ENCODE assay signal across 7 mouse cellular contexts in the genomic region with DNA sequence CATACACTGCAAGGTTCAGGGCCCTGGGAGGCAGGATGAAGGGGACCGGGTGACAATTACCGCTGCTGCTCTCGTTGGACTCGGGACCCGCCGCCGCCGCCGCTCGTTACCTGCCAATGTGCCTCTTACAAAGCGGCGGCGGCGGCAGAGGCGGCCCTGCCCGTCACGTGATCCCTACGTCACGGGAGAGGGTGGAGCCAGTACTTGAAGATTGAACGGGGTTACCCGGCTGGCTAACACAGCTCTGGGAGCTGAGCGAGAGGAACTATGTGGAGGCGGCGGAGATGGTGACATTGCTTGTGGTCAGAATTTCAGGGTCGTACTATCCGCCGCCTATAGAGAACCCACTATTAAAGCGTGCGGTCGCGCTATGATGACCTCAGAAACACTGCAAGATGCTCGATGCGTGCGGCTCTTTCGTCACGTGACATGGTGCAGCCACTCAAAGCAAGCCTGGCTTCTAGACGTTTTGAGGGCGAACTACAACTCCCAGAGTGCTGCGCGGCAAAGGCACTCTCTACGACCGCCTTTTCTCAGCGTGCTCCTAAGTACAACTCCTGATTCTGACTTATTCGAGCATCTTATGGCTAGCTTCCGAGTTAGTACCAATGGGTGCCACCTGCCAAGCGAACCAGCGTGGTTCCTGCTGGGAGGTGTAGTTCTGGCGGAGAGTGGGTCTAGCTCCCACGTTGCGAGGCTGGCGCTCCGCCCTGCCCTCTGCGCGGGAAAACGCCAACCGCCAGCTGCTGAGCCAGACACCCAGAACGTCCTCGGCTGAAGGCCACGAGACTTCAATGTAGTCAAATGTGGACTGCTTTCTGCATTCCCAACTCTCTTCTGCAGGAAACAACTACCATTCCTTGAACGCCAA. TPM values are rescaled to one million over a fixed set of nuclear protein-coding genes. Genes with fewer than 3 reads are reported as not detected.
DNase-seq lines count a peak whose midpoint lies in the region; ATAC-seq lines count a peak whose summit lies in the region.

TSS of gene Ubap2 (minus strand) at position 165 of the 871 bp plus-strand sequence.

- peak within 1 kb of the TSS; percentile 69 for H3K4me3 ChIP-seq in embryonic facial prominence, embryonic 12.5 days
- H3K4me3 ChIP-seq in limb, embryonic 11.5 days (ENCODE audit: low read depth, low read length) = peak within 1 kb of the TSS; percentile 74
- peak within 1 kb of the TSS; percentile 85 for H3K4me3 ChIP-seq in midbrain, embryonic 14.5 days (replicated peaks; ENCODE audit: low read depth, low read length)

- no peaks in the 10 kb centered on the region for H3K9me3 ChIP-seq in embryonic facial prominence, embryonic 12.5 days
- no peaks in the 10 kb centered on the region for H3K9me3 ChIP-seq in limb, embryonic 11.5 days (ENCODE audit: control insufficient read depth, low read length)
- no peaks in the 10 kb centered on the region for H3K9me3 ChIP-seq in midbrain, embryonic 14.5 days (ENCODE audit: control insufficient read depth, low read length)

- WGBS in embryonic facial prominence, embryonic 12.5 days = under 1% methylated on average over 60 of the region's 60 CpGs
- WGBS in limb, embryonic 11.5 days = under 1% methylated on average over 60 of the region's 60 CpGs
- under 1% methylated on average over 60 of the region's 60 CpGs for WGBS in midbrain, embryonic 14.5 days

- H3K4me1 ChIP-seq in embryonic facial prominence, embryonic 12.5 days = peaks cover 23% of the 10 kb centered on the region
- peaks cover 9% of the 10 kb centered on the region for H3K4me1 ChIP-seq in limb, embryonic 11.5 days (ENCODE audit: control insufficient read depth, insufficient read depth, low read length)
- H3K4me1 ChIP-seq in midbrain, embryonic 14.5 days (ENCODE audit: control insufficient read depth, insufficient read depth, low read length) = peaks cover 21% of the 10 kb centered on the region

- peak within 1 kb of the TSS; percentile 65 for H3K4me2 ChIP-seq in embryonic facial prominence, embryonic 12.5 days (replicated peaks)
- H3K4me2 ChIP-seq in limb, embryonic 11.5 days (ENCODE audit: low read depth, severe bottlenecking) = peak within 1 kb of the TSS; percentile 62
- peak within 1 kb of the TSS; percentile 90 for H3K4me2 ChIP-seq in midbrain, embryonic 14.5 days (ENCODE audit: low read length)

- peak; percentile 95 for ATAC-seq in embryonic facial prominence, embryonic 12.5 days (ENCODE audit: insufficient number of reproducible peaks, insufficient read depth, low FRiP score, low TSS enrichment)
- ATAC-seq in limb, embryonic 11.5 days (ENCODE audit: insufficient number of reproducible peaks, low FRiP score, low TSS enrichment, low read depth) = peak; percentile 97
- ATAC-seq in midbrain, embryonic 14.5 days (ENCODE audit: low FRiP score, low TSS enrichment) = peak; percentile 98

- no peaks in the 10 kb centered on the region for H3K27me3 ChIP-seq in embryonic facial prominence, embryonic 12.5 days
- no peaks in the 10 kb centered on the region for H3K27me3 ChIP-seq in limb, embryonic 11.5 days (ENCODE audit: control insufficient read depth, insufficient read depth, low read length)
- no peaks in the 10 kb centered on the region for H3K27me3 ChIP-seq in midbrain, embryonic 14.5 days (ENCODE audit: control insufficient read depth, insufficient read depth, low read length)

- H3K27ac ChIP-seq in embryonic facial prominence, embryonic 12.5 days = peak within 1 kb of the TSS; percentile 87
- H3K27ac ChIP-seq in limb, embryonic 11.5 days (replicated peaks; ENCODE audit: low read depth, low read length) = peak within 1 kb of the TSS; percentile 75
- peak within 1 kb of the TSS; percentile 92 for H3K27ac ChIP-seq in midbrain, embryonic 14.5 days (replicated peaks; ENCODE audit: low read depth, low read length)

- peak; percentile 95 for DNase-seq in adrenal gland, postnatal 25 days
- DNase-seq in heart, adult 11 months = peak; percentile 100
- peak; percentile 99 for DNase-seq in kidney, adult 18-20 months
- DNase-seq in limb, embryonic 11.5 days (ENCODE audit: low spot score) = peak; percentile 98
- peak; percentile 99 for DNase-seq in midbrain, embryonic 14.5 days
- DNase-seq in spleen, adult 18-20 months = peak; percentile 92 to 98

- H3K9ac ChIP-seq in embryonic facial prominence, embryonic 12.5 days = peak within 1 kb of the TSS; percentile 84
- H3K9ac ChIP-seq in limb, embryonic 11.5 days (ENCODE audit: low read length) = peak within 1 kb of the TSS; percentile 93
- peak within 1 kb of the TSS; percentile 89 for H3K9ac ChIP-seq in midbrain, embryonic 14.5 days (replicated peaks; ENCODE audit: low read length)

- peaks cover 11% of the 10 kb centered on the region for H3K36me3 ChIP-seq in embryonic facial prominence, embryonic 12.5 days
- peaks cover 5% of the 10 kb centered on the region for H3K36me3 ChIP-seq in limb, embryonic 11.5 days (ENCODE audit: control insufficient read depth, insufficient read depth, low read length)
- 0 out of 2 replicates have a peak, but pooled peaks cover 6% of the 10 kb centered on the region for H3K36me3 ChIP-seq in midbrain, embryonic 14.5 days (ENCODE audit: control insufficient read depth, insufficient read depth, low read length)

RNA-seq across cellular contexts. Expression of gene Ubap2, which starts in this region (rescaled TPM):
- total RNA-seq in adrenal gland, postnatal 25 days (2021) = 46.3 and 51.4 TPM in 2 replicates
- 74.4 and 77.6 TPM in 2 replicates for polyA plus RNA-seq in embryonic facial prominence, embryonic 12.5 days (2016; fragmentation: Nextera tagmentation; extraction: Ambion mirVana)
- 77.1 and 83.9 TPM in 2 replicates for polyA plus RNA-seq in limb, embryonic 11.5 days (2014; fragmentation: Nextera tagmentation; extraction: Ambion mirVana)
- polyA plus RNA-seq in midbrain, embryonic 14.5 days (2014; fragmentation: Nextera tagmentation; extraction: Ambion mirVana) = 41.9 and 56.2 TPM in 2 replicates

Comparison
In these comparisons a context has a peak if more than half of its experiments do, and no peak if none do; other contexts are left out.
1. Peak in every context shown above with its lines: DNase-seq, ATAC-seq, H3K4me3 ChIP-seq and H3K27ac ChIP-seq.